Mouse (Mus musculus) liver, embryonic 14.5 days (tissue): Measurements from ENCODE around the gene Dscam.

Experiments used
- CTCF ChIP-seq: IDR thresholded peaks from 2 replicates; pipeline ENCODE4 v1.5.1; 2016; ENCODE audit warnings: antibody characterized with exemption, low read depth, control low read depth
- EP300 ChIP-seq: IDR thresholded peaks from 2 replicates; pipeline ENCODE4 v1.6.1; 2016; ENCODE audit warnings: antibody characterized with exemption, low read depth

GRCm38 (mm10) chr16:97095496-97095895 is 75.1 kb downstream of the Dscam start:
- TF ChIP-seq CTCF: no peak
- TF ChIP-seq EP300: no peak
